Mouse (Mus musculus): Measurements from ENCODE around the gene Svs3b. TPM values are rescaled to one million over a fixed set of nuclear protein-coding genes. Genes with fewer than 3 reads are reported as not detected.

The Svs3b gene
- polyA plus RNA-seq, 1 experiment from 2014 or later = not detected

Other genes with a start within 250 kb of the Svs3b start
- 1.2 and 1.6 TPM in 2 replicates for gene Pabpc1l, start 231.2 kb downstream of the Svs3b start, polyA plus RNA-seq (2016; fragmentation: Nextera tagmentation; extraction: Ambion mirVana)
- gene Stk4, start 186.3 kb downstream of the Svs3b start, polyA plus RNA-seq (2016; fragmentation: Nextera tagmentation; extraction: Ambion mirVana) = 30.8 and 36.8 TPM in 2 replicates
- 58.3 and 64.3 TPM in 2 replicates for gene Tomm34, start 185.5 kb downstream of the Svs3b start, polyA plus RNA-seq (2016; fragmentation: Nextera tagmentation; extraction: Ambion mirVana)
- gene Kcns1, start 85.5 kb downstream of the Svs3b start, polyA plus RNA-seq (2016; fragmentation: Nextera tagmentation; extraction: Ambion mirVana) = not detected in 2 replicates
- gene Wfdc5, start 73.9 kb downstream of the Svs3b start, polyA plus RNA-seq (2016; fragmentation: Nextera tagmentation; extraction: Ambion mirVana) = not detected in 2 replicates
- not detected in 2 replicates for gene Wfdc12, start 66.0 kb downstream of the Svs3b start, polyA plus RNA-seq (2016; fragmentation: Nextera tagmentation; extraction: Ambion mirVana)
- not detected in 2 replicates for gene Wfdc15a, start 56.5 kb downstream of the Svs3b start, polyA plus RNA-seq (2016; fragmentation: Nextera tagmentation; extraction: Ambion mirVana)
- not detected in 2 replicates for gene Wfdc15b, start 35.0 kb downstream of the Svs3b start, polyA plus RNA-seq (2016; fragmentation: Nextera tagmentation; extraction: Ambion mirVana)
- gene Svs2, start 18.2 kb downstream of the Svs3b start, polyA plus RNA-seq (2016; fragmentation: Nextera tagmentation; extraction: Ambion mirVana) = not detected in 2 replicates
- not detected in 2 replicates for gene Svs4, start 21.8 kb upstream of the Svs3b start, polyA plus RNA-seq (2016; fragmentation: Nextera tagmentation; extraction: Ambion mirVana)
- not detected in 2 replicates for gene Svs3a, start 32.6 kb upstream of the Svs3b start, polyA plus RNA-seq (2016; fragmentation: Nextera tagmentation; extraction: Ambion mirVana)
- gene Svs6, start 60.1 kb upstream of the Svs3b start, polyA plus RNA-seq (2016; fragmentation: Nextera tagmentation; extraction: Ambion mirVana) = not detected in 2 replicates
- gene Svs5, start 76.1 kb upstream of the Svs3b start, polyA plus RNA-seq (2016; fragmentation: Nextera tagmentation; extraction: Ambion mirVana) = not detected in 2 replicates
- gene Slpi, start 132.5 kb upstream of the Svs3b start, polyA plus RNA-seq (2016; fragmentation: Nextera tagmentation; extraction: Ambion mirVana) = 0.31 TPM in 1 of 2 replicates, not detected in the other
- 0.02 TPM in 1 of 2 replicates, not detected in the other for gene Rbpjl, start 146.5 kb upstream of the Svs3b start, polyA plus RNA-seq (2016; fragmentation: Nextera tagmentation; extraction: Ambion mirVana)
- 0.35 and 0.72 TPM in 2 replicates for gene Matn4, start 148.5 kb upstream of the Svs3b start, polyA plus RNA-seq (2016; fragmentation: Nextera tagmentation; extraction: Ambion mirVana)
- gene Sdc4, start 187.2 kb upstream of the Svs3b start, polyA plus RNA-seq (2016; fragmentation: Nextera tagmentation; extraction: Ambion mirVana) = 14.8 and 18.0 TPM in 2 replicates
- 61.5 and 76.4 TPM in 2 replicates for gene Sys1, start 200.3 kb upstream of the Svs3b start, polyA plus RNA-seq (2016; fragmentation: Nextera tagmentation; extraction: Ambion mirVana)
- gene Gm20458, start 204.3 kb upstream of the Svs3b start, polyA plus RNA-seq (2016; fragmentation: Nextera tagmentation; extraction: Ambion mirVana) = 4.4 and 4.5 TPM in 2 replicates
- gene Trp53tg5, start 217.1 kb upstream of the Svs3b start, polyA plus RNA-seq (2016; fragmentation: Nextera tagmentation; extraction: Ambion mirVana) = not detected in 2 replicates
- 1.9 and 3.3 TPM in 2 replicates for gene Dbndd2, start 229.5 kb upstream of the Svs3b start, polyA plus RNA-seq (2016; fragmentation: Nextera tagmentation; extraction: Ambion mirVana)
- gene Pigt, start 240.9 kb upstream of the Svs3b start, polyA plus RNA-seq (2016; fragmentation: Nextera tagmentation; extraction: Ambion mirVana) = 39.7 and 48.8 TPM in 2 replicates